Mouse (Mus musculus): Measurements from ENCODE around the gene Clca3a2.
"Not testable (repeated sequence)": the region's sequence is repeated elsewhere in the genome, so short reads cannot be mapped to it uniquely, and the experiment has no call there.

- not testable (repeated sequence) for TF ChIP-seq CTCF (IDR thresholded peaks at IDR 0.05); EP300 (IDR thresholded peaks at IDR 0.05; ENCODE audit: insufficient read depth, low read depth, low read length)
These were observed 11.0 kb downstream of the Clca3a2 start for GRCm38 (mm10) chr3:144808153-144808925.
